Mouse (Mus musculus): ENCODE measurements around the gene Igsf3. TPM values are rescaled to one million over a fixed set of nuclear protein-coding genes. Genes with fewer than 3 reads are reported as not detected.

Gene Igsf3
- polyA plus RNA-seq, 1 experiment from 2014 or later, result 37.2 TPM

- H3K27me3 ChIP-seq, result no peaks in the 10 kb centered on the region
- in situ Hi-C loops (cut with MboI; ENCODE audit: low pct_unique_long_range_greater_than_20kb), result no loop called here
- POLR2A ChIA-PET, result interaction anchor here (0.6 kb wide), 2 partner anchors 11 to 717 kb away, joined by 3 to 5 read pairs; no protein-coding TSS in a partner anchor
- no peak for TF ChIP-seq CTCF (IDR thresholded peaks at IDR 0.05)
- DNase-seq (ENCODE audit: low read depth, low spot score) (no peak), ATAC-seq (no peak)
- CTCF ChIA-PET, result interaction anchor here (0.7 to 2.9 kb wide), 6 partner anchors 9 to 86 kb away, joined by 3 to 10 read pairs (median 4); no protein-coding TSS in a partner anchor
Measured at GRCm38 (mm10) chr3:101443265-101443881, 66.5 kb downstream of the Igsf3 start.

DNA sequence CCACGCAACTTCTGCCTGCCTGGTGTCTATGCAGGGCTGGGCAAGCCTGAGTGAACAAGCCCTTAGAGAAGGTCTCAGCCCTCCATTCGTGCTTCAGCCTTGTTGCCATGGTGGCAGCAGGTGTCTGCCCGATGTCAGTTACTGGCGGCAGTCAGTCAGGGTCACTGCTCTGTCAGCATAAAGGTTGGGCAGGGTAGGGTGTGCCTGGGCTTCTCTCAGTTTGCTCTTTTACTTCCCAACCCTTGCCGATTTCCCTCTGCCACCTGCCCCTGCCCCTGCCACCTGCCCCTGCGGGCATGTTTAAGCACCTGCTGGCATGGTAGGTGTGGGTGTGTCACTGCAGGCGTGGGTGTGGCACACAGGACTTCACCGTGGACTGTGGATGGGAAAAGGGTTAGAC, 67.6 kb downstream of the Igsf3 start:
- CTCF ChIA-PET, result no interaction called here
- DNase-seq (ENCODE audit: low read depth, low spot score), result no peak
- TF ChIP-seq CTCF (IDR thresholded peaks at IDR 0.05), result no peak
- no peak for ATAC-seq
- no peaks in the 10 kb centered on the region for H3K27me3 ChIP-seq
- POLR2A ChIA-PET, result no interaction called here
- in situ Hi-C loops (cut with MboI; ENCODE audit: low pct_unique_long_range_greater_than_20kb), result no loop called here

DNA sequence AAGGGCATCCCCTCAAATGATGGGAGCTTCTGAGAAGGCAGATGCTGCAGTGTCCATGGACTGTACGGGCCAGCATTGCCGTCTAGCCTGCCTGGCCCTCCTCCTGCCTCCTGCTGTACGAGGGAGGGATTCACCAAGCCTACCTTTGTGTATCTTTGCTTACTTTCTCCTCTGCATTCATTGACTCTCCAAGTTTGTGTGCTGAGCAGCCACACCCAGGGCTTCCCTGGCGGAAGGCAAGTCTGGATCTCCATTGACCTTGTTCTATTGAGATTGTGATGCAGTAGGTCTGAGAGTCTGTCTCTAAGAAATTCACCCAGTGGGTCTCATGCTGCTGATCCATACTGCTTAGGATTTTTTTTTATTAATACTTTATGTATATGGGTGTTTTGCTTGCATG, 70.4 kb downstream of the Igsf3 start:
- POLR2A ChIA-PET, result no interaction called here
- in situ Hi-C loops (cut with MboI; ENCODE audit: low pct_unique_long_range_greater_than_20kb), result no loop called here

DNA sequence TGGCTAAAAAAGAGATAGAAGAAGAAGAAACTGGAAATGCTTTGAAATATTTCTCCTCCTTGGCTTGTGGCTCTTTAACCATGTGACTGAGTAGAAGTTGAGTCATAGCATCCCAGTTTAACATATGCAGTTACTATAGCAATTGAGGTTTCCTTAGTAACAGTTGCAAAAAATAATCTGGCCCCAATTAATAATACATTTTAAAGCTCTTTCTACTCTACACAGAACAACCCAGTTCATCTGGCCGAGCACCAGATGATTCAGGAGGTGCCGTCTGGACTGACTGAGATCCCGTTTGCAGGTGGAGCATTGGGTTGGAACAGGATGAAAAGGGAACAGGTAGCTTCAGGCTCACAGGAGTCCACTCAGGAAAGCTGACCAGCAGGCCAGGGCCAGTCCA, 71.9 kb downstream of the Igsf3 start:
- POLR2A ChIA-PET, result no interaction called here
- ATAC-seq, result no peak
- DNase-seq (ENCODE audit: low read depth, low spot score), result no peak
- in situ Hi-C loops (cut with MboI; ENCODE audit: low pct_unique_long_range_greater_than_20kb), result no loop called here
- no peak for TF ChIP-seq CTCF (IDR thresholded peaks at IDR 0.05)
- CTCF ChIA-PET, result interaction anchor here (1.1 to 2.2 kb wide), 7 partner anchors 10 to 145 kb away, joined by 3 to 7 read pairs (median 4); partner anchors contain the start of gene Igsf3
- no peaks in the 10 kb centered on the region for H3K27me3 ChIP-seq

More for the DNA sequence above, 70.4 kb downstream of the Igsf3 start:
- no peak for TF ChIP-seq CTCF (IDR thresholded peaks at IDR 0.05)
- no peak for ATAC-seq
- no peaks in the 10 kb centered on the region for H3K27me3 ChIP-seq
- CTCF ChIA-PET, result interaction anchor here (0.9 to 1.8 kb wide), 2 partner anchors 33 to 143 kb away, joined by 3 to 6 read pairs; no protein-coding TSS in a partner anchor
- no peak for DNase-seq (ENCODE audit: low read depth, low spot score)

- no peaks in the 10 kb centered on the region for H3K27me3 ChIP-seq
- ATAC-seq (no peak), DNase-seq (ENCODE audit: low read depth, low spot score) (no peak)
- POLR2A ChIA-PET, result interaction anchor here (0.5 to 0.6 kb wide), 2 partner anchors 10 to 380 kb away, joined by 3 to 4 read pairs; no protein-coding TSS in a partner anchor
- in situ Hi-C loops (cut with MboI; ENCODE audit: low pct_unique_long_range_greater_than_20kb), result no loop called here
- CTCF ChIA-PET, result interaction anchor here (1.0 to 1.4 kb wide), 2 partner anchors 11 to 55 kb away, joined by 3 to 8 read pairs; no protein-coding TSS in a partner anchor
- no peak for TF ChIP-seq CTCF (IDR thresholded peaks at IDR 0.05)
Measured at GRCm38 (mm10) chr3:101450811-101451428, 74.0 kb downstream of the Igsf3 start.

GRCm38 (mm10) chr3:101460618-101461017, 83.7 kb downstream of the Igsf3 start:
- ATAC-seq, result no peak
- no peaks in the 10 kb centered on the region for H3K27me3 ChIP-seq
- no peak for DNase-seq (ENCODE audit: low read depth, low spot score)
- no peak for TF ChIP-seq CTCF (IDR thresholded peaks at IDR 0.05)
- ChIA-PET CTCF (interaction anchor here (1.0 to 4.3 kb wide), 7 partner anchors 10 to 352 kb away, joined by 3 to 20 read pairs (median 10); no protein-coding TSS in a partner anchor), POLR2A (interaction anchor here (0.7 kb wide), 1 partner anchor 9 kb away, joined by 3 read pairs; no protein-coding TSS in a partner anchor)
- in situ Hi-C loops (cut with MboI; ENCODE audit: low pct_unique_long_range_greater_than_20kb), result loop anchor here (5.0 kb wide), 2 partner anchors 93 to 158 kb away; no protein-coding TSS in a partner anchor

DNA sequence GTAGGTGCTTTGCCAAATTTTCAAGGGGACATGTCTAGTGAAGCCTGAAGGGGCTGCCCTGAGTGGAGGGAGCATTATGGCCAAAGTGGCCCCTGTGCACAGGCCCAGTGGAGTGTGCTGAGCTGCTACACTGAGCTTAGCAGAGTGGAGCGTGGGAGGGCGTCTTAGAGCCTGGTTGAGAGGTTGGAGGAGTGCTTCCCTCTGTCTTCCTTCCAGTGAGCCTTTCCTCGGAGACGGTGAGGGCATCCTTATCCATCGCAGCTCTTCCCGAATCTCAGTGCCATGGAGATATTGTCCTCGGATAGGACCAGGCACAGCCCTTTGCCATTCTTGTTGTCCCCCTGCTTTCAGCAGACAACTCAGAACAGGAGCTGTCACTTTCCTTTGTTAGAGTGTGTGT, 84.2 kb downstream of the Igsf3 start:
- H3K27me3 ChIP-seq, result no peaks in the 10 kb centered on the region
- ATAC-seq, result no peak
- in situ Hi-C loops (cut with MboI; ENCODE audit: low pct_unique_long_range_greater_than_20kb), result loop anchor here (5.0 kb wide), 2 partner anchors 94 to 159 kb away; no protein-coding TSS in a partner anchor
- DNase-seq (ENCODE audit: low read depth, low spot score), result no peak
- ChIA-PET CTCF (interaction anchor here (1.0 to 4.3 kb wide), 9 partner anchors 9 to 352 kb away, joined by 3 to 20 read pairs (median 10); no protein-coding TSS in a partner anchor), POLR2A (interaction anchor here (0.7 to 1.5 kb wide), 2 partner anchors 10 to 49 kb away, joined by 3 read pairs; no protein-coding TSS in a partner anchor)
- TF ChIP-seq CTCF (IDR thresholded peaks at IDR 0.05), result no peak

GRCm38 (mm10) chr3:101461816-101462215, 84.9 kb downstream of the Igsf3 start:
- POLR2A ChIA-PET, result interaction anchor here (1.5 kb wide), 1 partner anchor 50 kb away, joined by 3 read pairs; no protein-coding TSS in a partner anchor

DNA sequence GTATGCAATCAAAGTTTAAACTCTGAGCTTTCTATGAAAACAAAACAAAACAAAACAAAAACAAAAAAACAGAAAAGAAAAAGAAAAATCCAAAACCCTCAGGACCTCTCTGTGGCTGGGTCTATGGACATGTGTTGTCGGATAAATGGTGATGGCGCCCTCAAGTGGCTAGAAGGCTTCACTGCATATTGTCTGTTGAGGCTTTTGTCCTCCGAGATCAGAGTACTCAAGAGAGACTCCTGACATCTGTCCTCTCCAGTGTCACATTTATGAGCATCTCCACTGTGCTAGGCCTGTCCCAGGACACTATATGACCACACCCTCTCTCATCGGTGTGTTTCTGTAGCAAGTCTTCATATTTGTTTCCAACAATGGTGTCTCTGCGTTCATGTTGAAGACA, 85.4 kb downstream of the Igsf3 start:
- CTCF ChIA-PET, result interaction anchor here (0.6 to 4.5 kb wide), 28 partner anchors 9 to 497 kb away, joined by 3 to 25 read pairs (median 4); no protein-coding TSS in a partner anchor
- peak; percentile 69 for DNase-seq (ENCODE audit: low read depth, low spot score)
- POLR2A ChIA-PET, result interaction anchor here (1.5 kb wide), 1 partner anchor 50 kb away, joined by 3 read pairs; no protein-coding TSS in a partner anchor
- no peaks in the 10 kb centered on the region for H3K27me3 ChIP-seq
- in situ Hi-C loops (cut with MboI; ENCODE audit: low pct_unique_long_range_greater_than_20kb), result loop anchor here (5.0 kb wide), 2 partner anchors 95 to 160 kb away; no protein-coding TSS in a partner anchor
- ATAC-seq, result no peak
- no peak for TF ChIP-seq CTCF (IDR thresholded peaks at IDR 0.05)

More at GRCm38 (mm10) chr3:101461816-101462215, 84.9 kb downstream of the Igsf3 start:
- ATAC-seq, result no peak
- DNase-seq (ENCODE audit: low read depth, low spot score), result no peak
- CTCF ChIA-PET, result interaction anchor here (0.6 to 4.5 kb wide), 23 partner anchors 8 to 485 kb away, joined by 3 to 25 read pairs (median 4); no protein-coding TSS in a partner anchor
- TF ChIP-seq CTCF (IDR thresholded peaks at IDR 0.05), result no peak
- H3K27me3 ChIP-seq, result no peaks in the 10 kb centered on the region
- in situ Hi-C loops (cut with MboI; ENCODE audit: low pct_unique_long_range_greater_than_20kb), result loop anchor here (5.0 kb wide), 2 partner anchors 95 to 160 kb away; no protein-coding TSS in a partner anchor

GRCm38 (mm10) chr3:101463491-101463890, 86.6 kb downstream of the Igsf3 start:
- TF ChIP-seq CTCF (IDR thresholded peaks at IDR 0.05), result no peak
- CTCF ChIA-PET, result interaction anchor here (0.9 to 4.5 kb wide), 11 partner anchors 11 to 349 kb away, joined by 3 to 25 read pairs (median 8); no protein-coding TSS in a partner anchor
- in situ Hi-C loops (cut with MboI; ENCODE audit: low pct_unique_long_range_greater_than_20kb), result loop anchor here (5.0 kb wide), 2 partner anchors 96 to 161 kb away; no protein-coding TSS in a partner anchor
- DNase-seq (ENCODE audit: low read depth, low spot score) (no peak), ATAC-seq (no peak)
- no peaks in the 10 kb centered on the region for H3K27me3 ChIP-seq
- POLR2A ChIA-PET, result interaction anchor here (1.0 kb wide), 1 partner anchor 373 kb away, joined by 3 read pairs; no protein-coding TSS in a partner anchor

Measured in Patski (cell line).